In the genomic region with DNA sequence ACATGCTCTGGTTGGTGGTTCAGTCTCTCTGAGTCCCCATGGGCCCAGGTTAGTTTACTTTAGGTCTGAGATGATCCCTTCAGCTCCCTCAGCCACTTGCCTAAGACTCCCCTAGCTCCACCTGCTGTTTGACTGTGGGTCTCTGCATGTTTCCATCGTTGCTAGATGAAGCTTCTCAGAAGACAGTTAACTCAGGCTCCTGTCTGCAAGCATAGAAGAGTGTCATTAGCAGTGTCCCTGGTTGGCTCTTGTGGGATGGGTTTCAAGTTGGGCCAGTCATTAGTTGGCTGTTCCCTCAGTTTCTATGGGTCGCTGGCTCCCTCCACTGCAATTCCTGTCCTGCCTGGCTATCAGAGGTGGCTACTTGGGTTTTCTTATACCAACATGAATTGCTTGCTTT, we compare ENCODE assay signal across 17 mouse cellular contexts. TPM values are rescaled to one million over a fixed set of nuclear protein-coding genes. Genes with fewer than 3 reads are reported as not detected.
DNase-seq lines count a peak whose midpoint lies in the region; ATAC-seq and TF ChIP-seq lines count a peak whose summit lies in the region.
"Had no signal": no experiment of that assay in that cellular context is flagged by ENCODE, and none has a peak within 500 bp of the region (broad histone marks: within the 10 kb centered on the region; RNA-seq: fewer than 3 reads in every experiment).

No protein-coding gene starts in this region.

- H3K4me3 ChIP-seq in intestine, postnatal 0 days (ENCODE audit: low read depth, low read length) = no peak overlapping the region
- H3K4me3 ChIP-seq in intestine, embryonic 16.5 days (ENCODE audit: low read length) = no peak overlapping the region
- H3K4me3 ChIP-seq in thymus, adult 2 months (ENCODE audit: control insufficient read depth, insufficient read depth, low read length) = no peak overlapping the region
- H3K4me3 ChIP-seq in cortical plate, adult 2 months (ENCODE audit: insufficient read depth, low read length) = no peak overlapping the region
- H3K4me3 ChIP-seq: embryonic facial prominence, embryonic 12.5 days; forebrain, embryonic 13.5 days; heart, embryonic 12.5 days; hindbrain, embryonic 12.5 days; kidney, embryonic 15.5 days; limb, embryonic 12.5 days; midbrain, embryonic 12.5 days had no signal

- WGBS in intestine, postnatal 0 days = 41% methylated on average over 2 of the region's 2 CpGs
- 38% methylated on average over 2 of the region's 2 CpGs for WGBS in intestine, embryonic 16.5 days
- WGBS in thymus, adult 2 months = 58% methylated on average over 2 of the region's 2 CpGs

- H3K9me3 ChIP-seq in intestine, postnatal 0 days (ENCODE audit: control insufficient read depth) = no peaks in the 10 kb centered on the region
- no peaks in the 10 kb centered on the region for H3K9me3 ChIP-seq in intestine, embryonic 16.5 days (ENCODE audit: control insufficient read depth, low read length)
- H3K9me3 ChIP-seq: embryonic facial prominence, embryonic 12.5 days; forebrain, embryonic 13.5 days; heart, embryonic 12.5 days; hindbrain, embryonic 12.5 days; kidney, embryonic 15.5 days; limb, embryonic 12.5 days; midbrain, embryonic 12.5 days had no signal

- no peak overlapping the region for H3K4me2 ChIP-seq in intestine, postnatal 0 days (replicated peaks; ENCODE audit: low read depth)
- no peak overlapping the region for H3K4me2 ChIP-seq in intestine, embryonic 16.5 days (ENCODE audit: low read depth, low read length)
- H3K4me2 ChIP-seq: embryonic facial prominence, embryonic 12.5 days; forebrain, embryonic 13.5 days; heart, embryonic 12.5 days; hindbrain, embryonic 12.5 days; kidney, embryonic 15.5 days; limb, embryonic 12.5 days; midbrain, embryonic 12.5 days had no signal

- no peak for TF ChIP-seq POLR2A in thymus, adult 2 months (IDR thresholded peaks at IDR 0.05; ENCODE audit: control insufficient read depth, extremely low read depth, insufficient read depth, low read length, poor library complexity)
- no peak for TF ChIP-seq POLR2A in cortical plate, adult 2 months (IDR thresholded peaks at IDR 0.05; ENCODE audit: extremely low read depth, insufficient read depth, low read length)

- no peak overlapping the region for H3K9ac ChIP-seq in intestine, postnatal 0 days (ENCODE audit: low read depth, low read length)
- H3K9ac ChIP-seq in intestine, embryonic 16.5 days (ENCODE audit: low read depth, low read length) = no peak overlapping the region
- H3K9ac ChIP-seq: embryonic facial prominence, embryonic 12.5 days; forebrain, embryonic 13.5 days; heart, embryonic 12.5 days; hindbrain, embryonic 12.5 days; kidney, embryonic 15.5 days; limb, embryonic 12.5 days; midbrain, embryonic 12.5 days had no signal

- H3K4me1 ChIP-seq in intestine, postnatal 0 days (replicated peaks; ENCODE audit: control insufficient read depth, insufficient read depth, low read length) = no peaks in the 10 kb centered on the region
- H3K4me1 ChIP-seq in intestine, embryonic 16.5 days (ENCODE audit: control insufficient read depth, insufficient read depth, low read length) = peaks cover 10% of the 10 kb centered on the region
- H3K4me1 ChIP-seq in thymus, adult 2 months (replicated peaks; ENCODE audit: control insufficient read depth, insufficient read depth, low read length) = 0 out of 2 replicates have a peak, but pooled peaks cover 7% of the 10 kb centered on the region
- no peaks in the 10 kb centered on the region for H3K4me1 ChIP-seq in cortical plate, adult 2 months (ENCODE audit: control insufficient read depth, insufficient read depth, low read length)

- ATAC-seq in intestine, postnatal 0 days = no peak
- ATAC-seq in intestine, embryonic 16.5 days = no peak
- ATAC-seq in erythroid progenitor cell, adult 5-6 weeks (replicated peaks; ENCODE audit: low FRiP score, poor library complexity, severe bottlenecking) = no peak
- ATAC-seq in inflammation-experienced regulatory T-cells, adult 6 months = no peak
- ATAC-seq: forebrain, embryonic 13.5 days had no signal

- peak; percentile 19 for DNase-seq in thymus, adult 2 months
- no peak for DNase-seq in thymus, postnatal 36 days
- DNase-seq: adrenal gland, postnatal 36 days; lung, postnatal 10 days; right cerebral cortex, adult 18-20 months had no signal

- peak; percentile 38 for TF ChIP-seq CTCF in intestine, postnatal 0 days (IDR thresholded peaks at IDR 0.05; ENCODE audit: low read depth)
- TF ChIP-seq CTCF in thymus, adult 2 months (IDR thresholded peaks at IDR 0.05; ENCODE audit: borderline replicate concordance, control insufficient read depth, extremely low read depth, insufficient read depth, low read length, poor library complexity) = no peak
- TF ChIP-seq CTCF in cortical plate, adult 2 months (IDR thresholded peaks at IDR 0.05; ENCODE audit: extremely low read depth, insufficient read depth, low read length) = 0 out of 2 replicates have a peak, but pooled peaks have one; percentile 6

- no peak overlapping the region for H3K27ac ChIP-seq in intestine, postnatal 0 days (ENCODE audit: low read depth, low read length)
- H3K27ac ChIP-seq in intestine, embryonic 16.5 days (ENCODE audit: low read length) = no peak overlapping the region
- H3K27ac ChIP-seq in thymus, adult 2 months (ENCODE audit: control insufficient read depth, insufficient read depth, low read length) = no peak overlapping the region
- no peak overlapping the region for H3K27ac ChIP-seq in cortical plate, adult 2 months (ENCODE audit: insufficient read depth, low read length)
- H3K27ac ChIP-seq: embryonic facial prominence, embryonic 12.5 days; forebrain, embryonic 13.5 days; hindbrain, embryonic 12.5 days; kidney, embryonic 15.5 days; limb, embryonic 12.5 days; midbrain, embryonic 12.5 days had no signal

- H3K36me3 ChIP-seq in intestine, postnatal 0 days (ENCODE audit: control insufficient read depth, insufficient read depth) = peaks cover 5% of the 10 kb centered on the region; the same call in 1 of the 2 replicates
- H3K36me3 ChIP-seq in intestine, embryonic 16.5 days (ENCODE audit: control insufficient read depth, insufficient read depth, low read length) = peaks cover 6% of the 10 kb centered on the region
- no peaks in the 10 kb centered on the region for H3K36me3 ChIP-seq in thymus, adult 2 months (ENCODE audit: control insufficient read depth, insufficient read depth, low read length)

- no peaks in the 10 kb centered on the region for H3K27me3 ChIP-seq in intestine, postnatal 0 days (replicated peaks; ENCODE audit: control insufficient read depth, insufficient read depth, low read length)
- H3K27me3 ChIP-seq in intestine, embryonic 16.5 days (replicated peaks; ENCODE audit: control insufficient read depth, insufficient read depth, low read length) = no peaks in the 10 kb centered on the region
- H3K27me3 ChIP-seq in thymus, adult 2 months (ENCODE audit: control insufficient read depth, insufficient read depth, low read length) = no peaks in the 10 kb centered on the region
- H3K27me3 ChIP-seq: embryonic facial prominence, embryonic 12.5 days; forebrain, embryonic 13.5 days; heart, embryonic 12.5 days; hindbrain, embryonic 12.5 days; kidney, embryonic 15.5 days; limb, embryonic 12.5 days; midbrain, embryonic 12.5 days had no signal

RNA-seq across cellular contexts. Expression of gene Ran, which starts 5.2 kb away (rescaled TPM):
- polyA plus RNA-seq in intestine, postnatal 0 days (2015; fragmentation: Nextera tagmentation; extraction: Ambion mirVana) = 191 and 196 TPM in 2 replicates
- 437 and 508 TPM in 2 replicates for polyA plus RNA-seq in intestine, embryonic 16.5 days (2015; fragmentation: Nextera tagmentation; extraction: Ambion mirVana)
- 145 and 165 TPM in 2 replicates for polyA plus RNA-seq in thymus, adult 2 months (2012; rRNA removed)
- polyA plus RNA-seq in cortical plate, adult 2 months (2012; rRNA removed) = 127 and 133 TPM in 2 replicates
- total RNA-seq in erythroid progenitor cell, adult 5-6 weeks (2015; ENCODE audit: low replicate concordance) = 305 and 343 TPM in 2 replicates
- 152 and 197 TPM in 2 replicates for total RNA-seq in erythroid progenitor cell, adult 5-6 weeks (2017; ENCODE audit: low replicate concordance)
- 100 to 1,000 TPM; 221 to 494 (median 253) TPM for polyA plus RNA-seq in inflammation-experienced regulatory T-cells, adult 6 months (2017; shearing (Covaris generic))

RNA-seq across cellular contexts. Expression of gene Stx2, which starts 16.7 kb away (rescaled TPM):
- polyA plus RNA-seq in intestine, postnatal 0 days (2015; fragmentation: Nextera tagmentation; extraction: Ambion mirVana) = 8.7 and 12.3 TPM in 2 replicates
- polyA plus RNA-seq in intestine, embryonic 16.5 days (2015; fragmentation: Nextera tagmentation; extraction: Ambion mirVana) = 18.6 and 19.9 TPM in 2 replicates
- polyA plus RNA-seq in thymus, adult 2 months (2012; rRNA removed) = 24.1 and 27.2 TPM in 2 replicates
- 44.0 and 50.3 TPM in 2 replicates for polyA plus RNA-seq in cortical plate, adult 2 months (2012; rRNA removed)
- 224 and 258 TPM in 2 replicates for total RNA-seq in erythroid progenitor cell, adult 5-6 weeks (2015; ENCODE audit: low replicate concordance)
- 312 and 368 TPM in 2 replicates for total RNA-seq in erythroid progenitor cell, adult 5-6 weeks (2017; ENCODE audit: low replicate concordance)
- polyA plus RNA-seq in inflammation-experienced regulatory T-cells, adult 6 months (2017; shearing (Covaris generic)) = 1 to 10 TPM; 1.1 to 2.3 (median 1.9) TPM
